Mouse (Mus musculus) CH12.LX (cell line): ENCODE data around the gene Foxr1. TPM values are rescaled to one million over a fixed set of nuclear protein-coding genes. Genes with fewer than 3 reads are reported as not detected.
"Not testable (repeated sequence)": the region's sequence is repeated elsewhere in the genome, so short reads cannot be mapped to it uniquely, and the experiment has no call there.

Experiments used
- DNase-seq: peaks from one replicate; pipeline ENCODE4 v3.0.0-alpha.2; 2013; ENCODE audit errors: extremely low read depth
- H3K27ac ChIP-seq: 2 replicates; pipeline ENCODE4 v1.5.1; 2012; ENCODE audit warnings: low read depth, mild to moderate bottlenecking, control low read depth, moderate library complexity; ENCODE audit not compliant: insufficient read depth
- H3K27me3 ChIP-seq: replicated peaks from 2 replicates; pipeline ENCODE3; 2012; ENCODE audit warnings: inconsistent platforms
- H3K36me3 ChIP-seq, 2 experiments: replicated peaks in 1 of 2; 2 replicates each; pipeline versions ENCODE3 to v1.6.1; 2012; ENCODE audit warnings: inconsistent platforms in 1 of 2, low read length in 1 of 2, mild to moderate bottlenecking in 1 of 2, mixed read lengths in 1 of 2, moderate library complexity in 1 of 2; ENCODE audit not compliant: control insufficient read depth in 1 of 2, insufficient read depth in 1 of 2
- H3K4me1 ChIP-seq, 2 experiments: 2 replicates each; pipeline ENCODE4 v1.6.1; 2012; ENCODE audit warnings: inconsistent platforms in 1 of 2, moderate library complexity in 1 of 2; ENCODE audit not compliant: insufficient read depth in 2 of 2, control insufficient read depth in 1 of 2
- H3K4me2 ChIP-seq: 2 replicates; pipeline ENCODE4 v1.6.1; 2012; ENCODE audit warnings: low read depth, mild to moderate bottlenecking, control low read depth; ENCODE audit not compliant: poor library complexity, insufficient read depth, severe bottlenecking
- H3K4me3 ChIP-seq, 3 experiments: fragments of 150-350 bp in 1 of 3; sonication (generic) in 1 of 3; replicated peaks in 1 of 3; 2 replicates each; pipeline versions ENCODE3 to v1.5.1; 2011 to 2012; ENCODE audit warnings: low read depth in 2 of 3, low read length in 2 of 3, mild to moderate bottlenecking in 2 of 3, moderate library complexity in 2 of 3, control low read depth in 1 of 3, improper control_type of control experiment in 1 of 3, inconsistent platforms in 1 of 3, mixed read lengths in 1 of 3; ENCODE audit not compliant: poor library complexity in 1 of 3
- H3K79me2 ChIP-seq: replicated peaks from 2 replicates; pipeline ENCODE4 v1.6.1; 2012; ENCODE audit warnings: mild to moderate bottlenecking, moderate library complexity; ENCODE audit not compliant: control insufficient read depth, poor library complexity, insufficient read depth, severe bottlenecking; ENCODE audit errors: extremely low read depth
- H3K9ac ChIP-seq: 2 replicates; pipeline ENCODE4 v1.6.1; 2012; ENCODE audit warnings: low read depth, mild to moderate bottlenecking, control low read depth, moderate library complexity; ENCODE audit not compliant: insufficient read depth
- H3K9me3 ChIP-seq: replicated peaks from 2 replicates; pipeline ENCODE3; 2012; ENCODE audit warnings: low read length, inconsistent platforms, mixed read lengths
- CHD2 ChIP-seq: IDR thresholded peaks from 2 replicates; pipeline ENCODE4 v1.6.1; 2011; ENCODE audit warnings: low read length, improper control_type of control experiment
- CTCF ChIP-seq, 2 experiments: IDR thresholded peaks in 1 of 2; conservative IDR thresholded peaks in 1 of 2; 2 replicates each; pipeline ENCODE4 v1.5.1; 2011 to 2012; ENCODE audit warnings: low read depth in 2 of 2, low read length in 2 of 2, improper control_type of control experiment in 1 of 2, inconsistent platforms in 1 of 2, mild to moderate bottlenecking in 1 of 2, moderate library complexity in 1 of 2
- E2F4 ChIP-seq: IDR thresholded peaks from 2 replicates; pipeline ENCODE4 v1.6.1; 2011; ENCODE audit warnings: low read depth, low read length, improper control_type of control experiment; ENCODE audit not compliant: insufficient replicate concordance
- ELF1 ChIP-seq: IDR thresholded peaks from 2 replicates; pipeline ENCODE4 v1.6.1; 2014; ENCODE audit warnings: low read depth, mild to moderate bottlenecking, inconsistent platforms, low read length, improper control_type of control experiment
- EP300 ChIP-seq: IDR thresholded peaks from 2 replicates; pipeline ENCODE4 v1.6.1; 2011; ENCODE audit warnings: low read length, improper control_type of control experiment
- ETS1 ChIP-seq: conservative IDR thresholded peaks from 2 replicates; pipeline ENCODE4 v1.6.1; 2012; ENCODE audit warnings: low read depth, mild to moderate bottlenecking, inconsistent platforms, low read length, improper control_type of control experiment, moderate library complexity
- GABPA ChIP-seq: IDR thresholded peaks from 2 replicates; pipeline ENCODE4 v1.6.1; 2012; ENCODE audit warnings: low read depth, low read length, improper control_type of control experiment, inconsistent platforms; ENCODE audit not compliant: insufficient replicate concordance
- HCFC1 ChIP-seq: IDR thresholded peaks from 2 replicates; pipeline ENCODE4 v1.6.1; 2012; ENCODE audit warnings: low read depth, mild to moderate bottlenecking, inconsistent platforms, low read length, improper control_type of control experiment
- IRF4 ChIP-seq: IDR thresholded peaks from 2 replicates; pipeline ENCODE4 v1.6.1; 2014; ENCODE audit warnings: low read depth, mild to moderate bottlenecking, inconsistent platforms, low read length, improper control_type of control experiment
- JUN ChIP-seq: IDR thresholded peaks from 2 replicates; pipeline ENCODE4 v1.6.1; 2011; ENCODE audit warnings: low read depth, mild to moderate bottlenecking, low read length, improper control_type of control experiment, moderate library complexity; ENCODE audit not compliant: insufficient read depth
- KAT2A ChIP-seq: IDR thresholded peaks from 2 replicates; pipeline ENCODE4 v1.6.1; 2012; ENCODE audit warnings: low read length, improper control_type of control experiment, inconsistent platforms; ENCODE audit not compliant: insufficient replicate concordance
- MAFK ChIP-seq: IDR thresholded peaks from 2 replicates; pipeline ENCODE4 v1.6.1; 2011; ENCODE audit warnings: low read length, improper control_type of control experiment; ENCODE audit not compliant: insufficient replicate concordance
- MAX ChIP-seq: IDR thresholded peaks from 2 replicates; pipeline ENCODE4 v1.6.1; 2011; ENCODE audit warnings: low read length, improper control_type of control experiment
- MAZ ChIP-seq: IDR thresholded peaks from 2 replicates; pipeline ENCODE4 v1.6.1; 2012; ENCODE audit warnings: low read depth, mild to moderate bottlenecking, inconsistent platforms, low read length, improper control_type of control experiment, moderate library complexity
- MXI1 ChIP-seq: IDR thresholded peaks from 2 replicates; pipeline ENCODE4 v1.6.1; 2011; ENCODE audit warnings: mild to moderate bottlenecking, low read depth, low read length, improper control_type of control experiment
- MYC ChIP-seq: IDR thresholded peaks from 2 replicates; pipeline ENCODE4 v1.6.1; 2011; ENCODE audit warnings: low read depth, mild to moderate bottlenecking, improper control_type of control experiment, low read length
- NELFE ChIP-seq: IDR thresholded peaks from 2 replicates; pipeline ENCODE4 v1.6.1; 2011; ENCODE audit warnings: low read depth, low read length, improper control_type of control experiment
- NRF1 ChIP-seq: IDR thresholded peaks from 2 replicates; pipeline ENCODE4 v1.6.1; 2014; ENCODE audit warnings: low read depth, mild to moderate bottlenecking, inconsistent platforms, low read length, improper control_type of control experiment, moderate library complexity
- PAX5 ChIP-seq: IDR thresholded peaks from 2 replicates; pipeline ENCODE4 v1.6.1; 2012; ENCODE audit warnings: low read length, inconsistent platforms, mixed read lengths
- POLR2A ChIP-seq: IDR thresholded peaks from 2 replicates; pipeline ENCODE4 v1.6.1; 2011; ENCODE audit warnings: low read depth, mild to moderate bottlenecking, improper control_type of control experiment, low read length
- RAD21 ChIP-seq: IDR thresholded peaks from 2 replicates; pipeline ENCODE4 v1.6.1; 2011; ENCODE audit warnings: low read depth, mild to moderate bottlenecking, low read length, improper control_type of control experiment, moderate library complexity
- RCOR1 ChIP-seq: conservative IDR thresholded peaks from 2 replicates; pipeline ENCODE4 v1.6.1; 2012; ENCODE audit warnings: low read depth, mild to moderate bottlenecking, inconsistent platforms, low read length, improper control_type of control experiment
- SIN3A ChIP-seq: IDR thresholded peaks from 2 replicates; pipeline ENCODE4 v1.6.1; 2012; ENCODE audit warnings: low read length, improper control_type of control experiment, inconsistent platforms
- SMC3 ChIP-seq: IDR thresholded peaks from 2 replicates; pipeline ENCODE4 v1.6.1; 2011; ENCODE audit warnings: low read depth, low read length, improper control_type of control experiment
- TBP ChIP-seq: conservative IDR thresholded peaks from 2 replicates; pipeline ENCODE4 v1.6.1; 2011; ENCODE audit warnings: low read depth, low read length, improper control_type of control experiment
- TCF12 ChIP-seq: IDR thresholded peaks from 2 replicates; pipeline ENCODE4 v1.6.1; 2014; ENCODE audit warnings: low read depth, mild to moderate bottlenecking, inconsistent platforms, low read length, improper control_type of control experiment
- UBTF ChIP-seq: IDR thresholded peaks from 2 replicates; pipeline ENCODE4 v1.6.1; 2012; ENCODE audit warnings: low read depth, mild to moderate bottlenecking, inconsistent platforms, low read length, improper control_type of control experiment, moderate library complexity
- USF1 ChIP-seq: IDR thresholded peaks from 2 replicates; pipeline ENCODE4 v1.6.1; 2014; ENCODE audit warnings: low read depth, mild to moderate bottlenecking, inconsistent platforms, low read length, improper control_type of control experiment
- USF2 ChIP-seq: conservative IDR thresholded peaks from 2 replicates; pipeline ENCODE4 v1.6.1; 2011; ENCODE audit warnings: low read depth, low read length, improper control_type of control experiment
- ZC3H11A ChIP-seq: IDR thresholded peaks from 2 replicates; pipeline ENCODE4 v1.6.1; 2012; ENCODE audit warnings: low read depth, mild to moderate bottlenecking, inconsistent platforms, low read length, improper control_type of control experiment
- ZNF384 ChIP-seq: IDR thresholded peaks from 2 replicates; pipeline ENCODE4 v1.6.1; 2012; ENCODE audit warnings: low read depth, low read length, improper control_type of control experiment, inconsistent platforms
- dilution Hi-C: fragments of 300-500 bp; cut with MboI; formaldehyde crosslinking; loops from 2 replicates; pipeline ENCODE4 v1.14.3; 2020; ENCODE audit warnings: low sequenced_read_pairs; ENCODE audit not compliant: extremely low pct_unique_long_range_greater_than_20kb, extremely low pct_ligation_motif_present
- in situ Hi-C: fragments of 300-500 bp; cut with MboI; formaldehyde crosslinking; loops from 3 replicates; pipeline ENCODE4 v1.14.3; 2019; ENCODE audit warnings: low sequenced_read_pairs, low pct_ligation_motif_present, low pct_unique_long_range_greater_than_20kb, mixed read lengths
- polyA plus RNA-seq: library from polyadenylated mRNA; unstranded; fragments of >175 nt; gene quantifications from 2 replicates; pipeline ENCODE4 v1.2.1, GENCODE M21; 2012; ENCODE audit warnings: low read depth; ENCODE audit not compliant: insufficient read length
- total RNA-seq, 2 experiments: library from RNA; depleted of rRNA; stranded (reverse); fragments of 300-350 nt in 1 of 2; fragments of >200 nt in 1 of 2; gene quantifications; 2 replicates each; pipeline ENCODE4 v1.2.3; 2012 to 2014

Foxr1 gene
- total and polyA plus RNA-seq, 3 experiments = 0.21 to 1.4 TPM; not detected in 1

- in situ Hi-C loops, H3K9me3 ChIP-seq, H3K4me3 ChIP-seq: not testable (repeated sequence)
These were observed 3.6 kb upstream of the Foxr1 start for GRCm38 (mm10) chr9:44444402-44445025.

GRCm38 (mm10) chr9:44435747-44436146, 5.2 kb downstream of the Foxr1 start:
- DNase-seq = peak; percentile 56
- TF ChIP-seq HCFC1 = 0 out of 2 replicates have a peak, but pooled peaks have one; percentile 10
- TF ChIP-seq MAZ = no peak
- no peak for TF ChIP-seq JUN
- peak; percentile 35; the same call in 1 of the 2 replicates for TF ChIP-seq SIN3A
- peak; percentile 20; the same call in 1 of the 2 replicates for TF ChIP-seq IRF4
- no peak for TF ChIP-seq MYC
- peak; percentile 32; the same call in 1 of the 2 replicates for TF ChIP-seq EP300
- no peak for TF ChIP-seq PAX5
- TF ChIP-seq CTCF (conservative IDR thresholded peaks at IDR 0.05 in 1 of 2, IDR thresholded peaks at IDR 0.05 in 1 of 2; ENCODE audit: low read depth in 2 of 2, low read length in 2 of 2) = no peak
- no peak for TF ChIP-seq MAFK
- TF ChIP-seq MAX = 0 out of 2 replicates have a peak, but pooled peaks have one; percentile 14
- TF ChIP-seq RAD21 = no peak
- peak; percentile 35; the same call in 1 of the 2 replicates for TF ChIP-seq TCF12
- TF ChIP-seq USF1 = no peak
- TF ChIP-seq ZNF384 = no peak; the same call in 1 of the 2 replicates
- TF ChIP-seq USF2 = no peak
- no peak for TF ChIP-seq E2F4
- TF ChIP-seq NRF1 = 0 out of 2 replicates have a peak, but pooled peaks have one; percentile 8
- peak; percentile 37; the same call in 1 of the 2 replicates for TF ChIP-seq POLR2A
- TF ChIP-seq GABPA = no peak
- no peak for TF ChIP-seq ETS1
- TF ChIP-seq CHD2 = 0 out of 2 replicates have a peak, but pooled peaks have one; percentile 26
- TF ChIP-seq ELF1 = peak; percentile 41; the same call in 1 of the 2 replicates
- TF ChIP-seq RCOR1 = no peak
- no peak for TF ChIP-seq SMC3
- no peak for TF ChIP-seq ZC3H11A
- no peak for TF ChIP-seq MXI1
- TF ChIP-seq NELFE = no peak
- TF ChIP-seq UBTF = no peak
- TF ChIP-seq KAT2A = no peak

More at GRCm38 (mm10) chr9:44444402-44445025, 3.6 kb upstream of the Foxr1 start:
- H3K27me3 ChIP-seq, H3K36me3 ChIP-seq, H3K79me2 ChIP-seq, dilution Hi-C loops, DNase-seq, H3K27ac ChIP-seq: not testable (repeated sequence)
- peak; percentile 92 for TF ChIP-seq ZNF384
- 0 out of 2 replicates have a peak, but pooled peaks have one; percentile 34 for TF ChIP-seq MAZ
- peak; percentile 47; the same call in 1 of the 2 replicates for TF ChIP-seq IRF4
- 0 out of 2 replicates have a peak, but pooled peaks have one; percentile 50 for TF ChIP-seq TBP
- H3K4me1 ChIP-seq = peaks cover 0 to 38% of the 10 kb centered on the region in 2 experiments; a peak in 3 of 4 replicates
- H3K9ac ChIP-seq = peak overlapping the region; percentile 7; the same call in 1 of the 2 replicates
- peak overlapping the region; percentile 51 for H3K4me2 ChIP-seq

More at GRCm38 (mm10) chr9:44435747-44436146, 5.2 kb downstream of the Foxr1 start:
- Histone ChIP-seq H3K4me3 (peak overlapping the region; percentile 1 to 46 (median 15)), H3K4me1 (peaks cover 8 to 32% of the 10 kb centered on the region in 2 experiments; a peak in 3 of 4 replicates), H3K36me3 (peaks cover 0 to 13% of the 10 kb centered on the region in 2 experiments), H3K27me3 (no peaks in the 10 kb centered on the region), H3K27ac (no peak overlapping the region), H3K4me2 (peak overlapping the region; percentile 29; the same call in 1 of the 2 replicates), H3K9me3 (no peaks in the 10 kb centered on the region), H3K79me2 (no peaks in the 10 kb centered on the region), H3K9ac (no peak overlapping the region)
- dilution Hi-C loops (no loop called here), in situ Hi-C loops (no loop called here)
